Mouse (Mus musculus) midbrain, embryonic 13.5 days (tissue): ENCODE data around the gene Cr2. TPM values are rescaled to one million over a fixed set of nuclear protein-coding genes. Genes with fewer than 3 reads are reported as not detected.
A peak's percentile ranks its signal among the peaks of the same experiment; 100 is the strongest.

ENCODE experiments used
- ATAC-seq: fragments of 200-750 bp; cut with Nextera tagmentation; 2 replicates; pipeline ENCODE4 v1.8.0; 2017; ENCODE audit warnings: mild to moderate bottlenecking, moderate TSS enrichment, moderate library complexity
- H3K27ac ChIP-seq: fragments of 300-500 bp; sonication (generic); 2 replicates; pipeline ENCODE4 v1.5.1; 2015; ENCODE audit warnings: inconsistent platforms, mild to moderate bottlenecking, moderate library complexity
- H3K27me3 ChIP-seq: fragments of 300-500 bp; sonication (generic); 2 replicates; pipeline ENCODE4 v1.6.1; 2015; ENCODE audit warnings: mild to moderate bottlenecking, inconsistent platforms
- H3K36me3 ChIP-seq: fragments of 300-500 bp; sonication (generic); 2 replicates; pipeline ENCODE4 v1.6.1; 2015; ENCODE audit warnings: mild to moderate bottlenecking, inconsistent platforms
- H3K4me1 ChIP-seq: fragments of 300-500 bp; sonication (generic); replicated peaks from 2 replicates; pipeline ENCODE4 v1.6.1; 2015; ENCODE audit warnings: inconsistent platforms
- H3K4me2 ChIP-seq: fragments of 300-500 bp; sonication (generic); replicated peaks from 2 replicates; pipeline ENCODE4 v1.6.1; 2015; ENCODE audit warnings: moderate library complexity, mild to moderate bottlenecking, inconsistent platforms
- H3K4me3 ChIP-seq: fragments of 300-500 bp; sonication (generic); replicated peaks from 2 replicates; pipeline ENCODE4 v1.5.1; 2015; ENCODE audit warnings: mild to moderate bottlenecking, inconsistent platforms
- H3K9ac ChIP-seq: fragments of 300-500 bp; sonication (generic); replicated peaks from 2 replicates; pipeline ENCODE4 v1.6.1; 2015; ENCODE audit warnings: mild to moderate bottlenecking, inconsistent platforms
- H3K9me3 ChIP-seq: fragments of 300-500 bp; sonication (generic); 2 replicates; pipeline ENCODE4 v1.6.1; 2016; ENCODE audit warnings: mild to moderate bottlenecking, inconsistent platforms
- WGBS: fragments of 180-500 bp; shearing (Covaris S2); methylation state at CpG from one replicate; pipeline ENCODE4 v1.1.7; 2015; 5-methylcytosine and 5-hydroxymethylcytosine counted together
- polyA plus RNA-seq: library from polyadenylated mRNA; unstranded; fragments of >200 nt; fragmentation: Nextera tagmentation; extraction: Ambion mirVana; gene quantifications from 2 replicates; pipeline ENCODE4 v1.2.1, GENCODE M21; 2015

Cr2 gene
- polyA plus RNA-seq, 1 experiment from 2014 or later = 0.58 TPM

DNA sequence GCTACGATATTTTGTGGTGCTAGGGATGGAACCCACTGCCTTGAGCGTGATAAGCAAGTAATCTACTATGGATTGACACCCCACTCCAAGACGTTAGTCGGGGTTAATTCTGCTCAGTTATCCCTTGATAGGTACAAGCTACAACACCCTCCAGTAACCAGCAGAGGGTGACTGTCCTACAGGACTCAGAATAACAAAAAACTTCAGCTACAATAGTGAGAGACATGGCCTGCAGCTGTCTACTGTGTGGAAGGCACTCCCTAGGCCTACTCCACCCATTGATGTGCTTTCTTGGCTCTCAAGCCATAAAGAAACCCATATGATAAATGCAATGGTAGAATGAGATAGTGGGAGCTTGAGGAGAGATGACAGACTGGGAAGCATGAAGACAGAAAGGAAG lies 62.9 kb downstream of the Cr2 start:
- Histone ChIP-seq H3K4me2 (no peak overlapping the region), H3K27me3 (no peaks in the 10 kb centered on the region), H3K36me3 (peaks cover 29% of the 10 kb centered on the region), H3K9me3 (no peaks in the 10 kb centered on the region), H3K4me1 (no peaks in the 10 kb centered on the region), H3K27ac (no peak overlapping the region), H3K9ac (no peak overlapping the region), H3K4me3 (no peak overlapping the region)
- 92% methylated on average over 4 of the region's 4 CpGs for WGBS
- ATAC-seq = no peak

DNA sequence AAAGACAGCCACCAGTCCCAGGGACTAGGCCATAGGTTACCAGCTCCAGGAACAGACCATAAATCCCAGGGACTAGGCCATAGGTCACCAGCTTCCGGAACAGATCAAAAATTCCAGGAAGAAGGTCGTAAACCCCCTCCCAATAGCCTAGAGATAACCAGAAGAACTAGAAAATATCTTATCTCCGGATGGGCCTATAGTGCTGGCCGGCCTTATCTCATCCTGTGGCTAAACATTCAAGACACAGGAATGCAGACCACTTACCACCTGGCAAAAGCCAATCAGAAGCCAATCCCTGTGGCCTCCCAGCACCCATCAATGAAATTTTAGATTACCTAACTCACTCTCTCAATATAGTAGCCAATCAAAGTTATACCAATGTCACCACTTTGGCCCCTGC lies 75.8 kb downstream of the Cr2 start:
- 93% methylated on average over 4 of the region's 4 CpGs for WGBS
- no peak for ATAC-seq
- Histone ChIP-seq H3K9me3 (no peaks in the 10 kb centered on the region), H3K27me3 (no peaks in the 10 kb centered on the region), H3K9ac (no peak overlapping the region), H3K4me1 (no peaks in the 10 kb centered on the region), H3K27ac (no peak overlapping the region), H3K4me2 (no peak overlapping the region), H3K36me3 (peaks cover 28% of the 10 kb centered on the region), H3K4me3 (no peak overlapping the region)

DNA sequence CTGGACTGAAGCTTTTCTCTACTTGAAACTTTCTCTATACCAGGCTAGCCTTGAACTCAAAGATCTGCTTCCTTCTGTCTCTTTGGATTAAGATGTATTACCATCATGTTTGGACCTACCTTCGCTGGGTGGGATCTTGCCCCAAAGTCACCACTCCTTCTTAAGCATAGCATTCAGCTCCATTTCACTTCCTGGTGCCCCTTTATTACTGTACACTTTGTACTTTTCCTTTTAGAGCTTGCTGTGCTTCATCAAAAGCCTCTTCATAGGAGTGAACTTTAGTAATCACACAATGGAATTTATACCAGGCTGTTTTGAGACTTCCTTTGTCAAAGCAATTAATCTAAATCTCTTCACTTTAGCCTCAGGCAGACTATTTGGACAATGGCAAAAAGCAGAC lies 78.5 kb downstream of the Cr2 start:
- 94% methylated on average over 1 of the region's 1 CpGs for WGBS
- H3K4me1 ChIP-seq = no peaks in the 10 kb centered on the region
- H3K9ac ChIP-seq = no peak overlapping the region
- no peak overlapping the region for H3K4me3 ChIP-seq
- H3K4me2 ChIP-seq = no peak overlapping the region
- no peaks in the 10 kb centered on the region for H3K9me3 ChIP-seq
- H3K27me3 ChIP-seq = no peaks in the 10 kb centered on the region
- H3K27ac ChIP-seq = no peak overlapping the region
- peaks cover 23% of the 10 kb centered on the region for H3K36me3 ChIP-seq
- no peak for ATAC-seq

DNA sequence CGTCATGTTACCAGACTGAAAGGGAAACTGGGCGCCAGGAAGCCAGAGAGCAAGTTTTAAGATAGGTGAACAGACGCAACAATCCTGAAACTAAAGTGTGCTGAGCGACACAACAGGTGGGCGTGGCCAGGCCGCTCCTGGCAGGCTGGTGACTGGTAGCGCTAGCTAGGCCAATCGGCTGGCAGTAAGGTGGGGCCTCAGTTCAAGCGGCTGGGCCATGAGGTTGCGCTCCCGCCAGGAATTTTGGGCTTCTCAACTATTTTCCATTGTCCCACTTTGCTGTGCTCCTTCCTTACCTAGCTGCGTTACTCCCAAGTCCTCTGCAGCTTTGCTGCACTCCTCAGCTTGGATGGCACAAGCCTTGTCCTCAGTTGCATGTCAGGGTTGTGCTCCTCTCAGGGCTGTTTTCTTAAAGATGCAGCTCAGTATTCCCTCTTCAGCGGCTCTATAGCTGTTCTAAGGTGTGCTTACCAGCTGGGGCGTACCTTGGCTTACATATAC lies 84.2 kb downstream of the Cr2 start, which contains the start of gene Cd46:
Cd46 (minus strand) TSS at position 30 of the 501 bp plus-strand sequence.
- peak; percentile 94 for ATAC-seq
- H3K9ac ChIP-seq = 0 out of 2 replicates have a peak within 1 kb of the TSS, but pooled peaks have one; percentile 36
- peaks cover 4% of the 10 kb centered on the region for H3K36me3 ChIP-seq
- peak within 1 kb of the TSS; percentile 57 for H3K4me2 ChIP-seq
- no peaks in the 10 kb centered on the region for H3K9me3 ChIP-seq
- H3K27ac ChIP-seq = no peak within 1 kb of the TSS
- peak within 1 kb of the TSS; percentile 33 for H3K4me3 ChIP-seq
- no peaks in the 10 kb centered on the region for H3K27me3 ChIP-seq
- 3% methylated on average over 14 of the region's 14 CpGs for WGBS
- H3K4me1 ChIP-seq = peaks cover 12% of the 10 kb centered on the region

DNA sequence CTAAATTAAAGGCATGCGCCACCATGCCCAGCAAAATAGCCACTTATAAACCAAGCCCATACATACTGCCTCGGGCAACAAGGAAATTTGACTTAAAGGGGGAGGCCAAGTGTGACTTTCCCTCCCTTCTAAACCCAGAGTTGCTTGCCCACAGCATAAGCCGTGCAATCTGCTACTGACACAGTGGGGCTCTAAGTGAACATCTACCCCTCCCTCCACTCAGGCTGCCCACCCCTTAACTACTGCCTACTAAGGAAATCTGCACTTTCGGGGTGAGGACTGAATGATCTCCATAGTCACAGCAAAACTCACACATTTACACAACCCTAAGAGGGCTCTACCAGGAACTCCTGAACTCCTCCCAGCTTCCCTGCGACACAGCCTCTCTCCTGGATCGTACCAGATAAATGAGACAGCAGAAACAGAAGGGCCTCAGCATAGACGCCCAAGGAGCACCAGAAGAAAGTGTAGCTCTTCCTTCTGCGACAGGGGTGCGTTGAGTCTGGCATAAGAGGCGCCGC lies 84.8 kb downstream of the Cr2 start:
- WGBS = 19% methylated on average over 11 of the region's 11 CpGs
- H3K9me3 ChIP-seq = no peaks in the 10 kb centered on the region
- peak; percentile 78 for ATAC-seq
- H3K4me2 ChIP-seq = peak overlapping the region; percentile 57
- H3K4me1 ChIP-seq = peaks cover 12% of the 10 kb centered on the region
- 0 out of 2 replicates have a peak overlapping the region, but pooled peaks have one; percentile 36 for H3K9ac ChIP-seq
- H3K36me3 ChIP-seq = no peaks in the 10 kb centered on the region
- no peaks in the 10 kb centered on the region for H3K27me3 ChIP-seq
- no peak overlapping the region for H3K27ac ChIP-seq
- peak overlapping the region; percentile 33 for H3K4me3 ChIP-seq

Other genes starting within 250 kb of the Cr2 start
- 30.2 and 34.0 TPM in 2 replicates for gene Cd34, start 237.9 kb downstream of the Cr2 start, polyA plus RNA-seq
- 1.2 and 1.6 TPM in 2 replicates for gene Cd46, start 84.5 kb downstream of the Cr2 start, polyA plus RNA-seq
- gene Cr1l, start 45.1 kb downstream of the Cr2 start, polyA plus RNA-seq = 35.0 and 39.5 TPM in 2 replicates